Comparison of ENCODE assay signal across 11 mouse cellular contexts in the genomic region with DNA sequence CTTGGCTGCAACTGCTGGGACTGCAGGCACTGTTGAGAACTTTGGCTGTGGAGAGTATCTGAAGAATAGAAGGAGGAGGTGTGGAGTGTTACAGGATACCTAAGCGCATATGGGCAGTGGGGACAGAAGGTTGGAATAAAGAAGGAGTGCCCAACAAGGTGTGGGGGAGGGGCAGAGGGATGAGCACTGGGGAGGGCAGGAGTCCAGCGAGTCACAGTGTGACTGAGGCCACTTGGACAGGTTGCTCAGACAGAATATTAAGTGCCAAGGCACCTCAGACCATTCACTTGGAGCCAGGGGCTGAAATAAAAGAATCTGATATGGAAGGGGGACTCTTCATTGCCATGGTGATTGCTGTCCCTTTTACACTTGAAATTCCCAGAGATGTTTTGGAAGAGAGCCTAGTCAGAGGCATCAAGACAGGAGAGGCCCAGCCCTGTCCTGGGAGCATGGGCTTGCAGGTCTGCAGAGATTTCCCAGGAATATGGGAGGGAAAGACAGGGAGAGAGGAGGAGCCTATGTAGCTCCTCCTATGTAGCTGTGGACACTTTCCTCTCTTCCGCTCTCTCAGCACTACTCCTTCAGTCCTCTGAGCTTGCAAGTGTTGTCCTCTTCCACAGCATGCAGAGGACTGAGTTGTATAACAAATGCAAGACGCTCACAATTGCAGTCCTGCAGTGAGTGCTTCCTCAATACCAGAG.
DNase-seq lines count a peak whose midpoint lies in the region; ATAC-seq and TF ChIP-seq lines count a peak whose summit lies in the region.
"Had no signal": no experiment of that assay in that cellular context is flagged by ENCODE, and none has a peak within 500 bp of the region (broad histone marks: within the 10 kb centered on the region; RNA-seq: fewer than 3 reads in every experiment).

No protein-coding gene starts in this region.

- no peaks in the 10 kb centered on the region for H3K27me3 ChIP-seq in kidney, embryonic 15.5 days
- no peaks in the 10 kb centered on the region for H3K27me3 ChIP-seq in kidney, adult 2 months (replicated peaks; ENCODE audit: control insufficient read depth, insufficient read depth, low read length)
- no peaks in the 10 kb centered on the region for H3K27me3 ChIP-seq in forebrain, embryonic 16.5 days (replicated peaks; ENCODE audit: control insufficient read depth, insufficient read depth, low read length)
- no peaks in the 10 kb centered on the region for H3K27me3 ChIP-seq in hindbrain, embryonic 16.5 days (replicated peaks; ENCODE audit: control insufficient read depth, insufficient read depth, low read length)
- no peaks in the 10 kb centered on the region for H3K27me3 ChIP-seq in midbrain, postnatal 0 days (ENCODE audit: insufficient read depth, low read length)
- H3K27me3 ChIP-seq in embryonic facial prominence, embryonic 10.5 days (replicated peaks; ENCODE audit: low read depth, poor library complexity, severe bottlenecking): no peaks in the 10 kb centered on the region
- H3K27me3 ChIP-seq: embryonic facial prominence, embryonic 15.5 days; stomach, embryonic 15.5 days had no signal

- TF ChIP-seq POLR2A in kidney, adult 2 months (IDR thresholded peaks at IDR 0.05; ENCODE audit: low read depth, low read length): no peak

- no peaks in the 10 kb centered on the region for H3K9me3 ChIP-seq in kidney, embryonic 15.5 days (replicated peaks)
- no peaks in the 10 kb centered on the region for H3K9me3 ChIP-seq in forebrain, embryonic 16.5 days (ENCODE audit: control insufficient read depth, low read length)
- no peaks in the 10 kb centered on the region for H3K9me3 ChIP-seq in hindbrain, embryonic 16.5 days (ENCODE audit: control insufficient read depth, low read length)
- no peaks in the 10 kb centered on the region for H3K9me3 ChIP-seq in midbrain, postnatal 0 days (ENCODE audit: low read length)
- no peaks in the 10 kb centered on the region for H3K9me3 ChIP-seq in embryonic facial prominence, embryonic 10.5 days
- H3K9me3 ChIP-seq: embryonic facial prominence, embryonic 15.5 days; stomach, embryonic 15.5 days had no signal

- no peak for TF ChIP-seq CTCF in kidney, adult 2 months (conservative IDR thresholded peaks at IDR 0.05; ENCODE audit: insufficient read depth, insufficient read length, low read depth, low read length)
- TF ChIP-seq CTCF in midbrain, postnatal 0 days (IDR thresholded peaks at IDR 0.05): no peak

- no peak overlapping the region for H3K4me2 ChIP-seq in kidney, embryonic 15.5 days
- H3K4me2 ChIP-seq in forebrain, embryonic 16.5 days (ENCODE audit: low read length): no peak overlapping the region
- H3K4me2 ChIP-seq in hindbrain, embryonic 16.5 days (ENCODE audit: low read length): no peak overlapping the region
- no peak overlapping the region for H3K4me2 ChIP-seq in midbrain, postnatal 0 days (ENCODE audit: low read depth, low read length, poor library complexity, severe bottlenecking)
- H3K4me2 ChIP-seq: embryonic facial prominence, embryonic 15.5 days; stomach, embryonic 15.5 days had no signal

- H3K9ac ChIP-seq in kidney, embryonic 15.5 days: no peak overlapping the region
- H3K9ac ChIP-seq in forebrain, embryonic 16.5 days (replicated peaks; ENCODE audit: low read depth, low read length): no peak overlapping the region
- no peak overlapping the region for H3K9ac ChIP-seq in hindbrain, embryonic 16.5 days (ENCODE audit: low read depth, low read length)
- H3K9ac ChIP-seq in midbrain, postnatal 0 days (replicated peaks; ENCODE audit: low read length, poor library complexity, severe bottlenecking): no peak overlapping the region
- H3K9ac ChIP-seq: embryonic facial prominence, embryonic 15.5 days; stomach, embryonic 15.5 days had no signal

- 72% methylated on average over 4 of the region's 4 CpGs for WGBS in kidney, embryonic 15.5 days
- 71% methylated on average over 4 of the region's 4 CpGs for WGBS in kidney, adult 2 months
- WGBS in forebrain, embryonic 16.5 days: 55% methylated on average over 4 of the region's 4 CpGs
- 56% methylated on average over 4 of the region's 4 CpGs for WGBS in hindbrain, embryonic 16.5 days
- 62% methylated on average over 4 of the region's 4 CpGs for WGBS in midbrain, postnatal 0 days
- WGBS in embryonic facial prominence, embryonic 10.5 days: 76% methylated on average over 4 of the region's 4 CpGs

- H3K4me1 ChIP-seq in kidney, embryonic 15.5 days: peaks cover 8% of the 10 kb centered on the region
- H3K4me1 ChIP-seq in kidney, adult 2 months (ENCODE audit: control insufficient read depth, insufficient read depth, low read length): no peaks in the 10 kb centered on the region
- peaks cover 26% of the 10 kb centered on the region for H3K4me1 ChIP-seq in forebrain, embryonic 16.5 days (replicated peaks; ENCODE audit: control insufficient read depth, insufficient read depth, low read length)
- peaks cover 19% of the 10 kb centered on the region for H3K4me1 ChIP-seq in hindbrain, embryonic 16.5 days (ENCODE audit: control insufficient read depth, insufficient read depth, low read depth, low read length)
- H3K4me1 ChIP-seq in midbrain, postnatal 0 days (ENCODE audit: insufficient read depth, low read length): peaks cover 5% of the 10 kb centered on the region; the same call in 1 of the 2 replicates
- peaks cover 43% of the 10 kb centered on the region for H3K4me1 ChIP-seq in embryonic facial prominence, embryonic 10.5 days
- H3K4me1 ChIP-seq: stomach, embryonic 15.5 days had no signal

- ATAC-seq in kidney, embryonic 15.5 days (replicated peaks; ENCODE audit: low FRiP score): 0 out of 2 replicates have a peak, but pooled peaks have one; percentile 20
- ATAC-seq in forebrain, embryonic 16.5 days: peak; percentile 18; the same call in 1 of the 2 replicates
- ATAC-seq in hindbrain, embryonic 16.5 days: peak; percentile 60
- ATAC-seq in midbrain, postnatal 0 days (ENCODE audit: low FRiP score): 0 out of 2 replicates have a peak, but pooled peaks have one; percentile 51

- H3K4me3 ChIP-seq in kidney, embryonic 15.5 days (replicated peaks): no peak overlapping the region
- no peak overlapping the region for H3K4me3 ChIP-seq in kidney, adult 2 months (ENCODE audit: insufficient read depth, low read depth, low read length)
- no peak overlapping the region for H3K4me3 ChIP-seq in forebrain, embryonic 16.5 days (replicated peaks; ENCODE audit: low read length)
- H3K4me3 ChIP-seq in hindbrain, embryonic 16.5 days (ENCODE audit: low read length): no peak overlapping the region
- H3K4me3 ChIP-seq in midbrain, postnatal 0 days (ENCODE audit: low read depth, low read length): no peak overlapping the region
- H3K4me3 ChIP-seq in embryonic facial prominence, embryonic 10.5 days: no peak overlapping the region
- H3K4me3 ChIP-seq: embryonic facial prominence, embryonic 15.5 days; heart, adult 2 months; stomach, embryonic 15.5 days had no signal

- DNase-seq in kidney, adult 2 months: no peak
- no peak for DNase-seq in midbrain, postnatal 0 days (ENCODE audit: low spot score)
- no peak for DNase-seq in embryonic facial prominence, embryonic 10.5 days (ENCODE audit: low spot score)
- DNase-seq in urinary bladder, postnatal 25 days (ENCODE audit: low spot score): no peak
- DNase-seq: heart, adult 2 months; liver had no signal

- H3K27ac ChIP-seq in kidney, embryonic 15.5 days: no peak overlapping the region
- H3K27ac ChIP-seq in kidney, adult 2 months (ENCODE audit: insufficient read depth, low read depth, low read length): no peak overlapping the region
- no peak overlapping the region for H3K27ac ChIP-seq in forebrain, embryonic 16.5 days (ENCODE audit: low read length)
- no peak overlapping the region for H3K27ac ChIP-seq in hindbrain, embryonic 16.5 days (ENCODE audit: low read depth, low read length)
- no peak overlapping the region for H3K27ac ChIP-seq in midbrain, postnatal 0 days (ENCODE audit: low read depth, low read length)
- H3K27ac ChIP-seq in embryonic facial prominence, embryonic 10.5 days (replicated peaks): no peak overlapping the region
- H3K27ac ChIP-seq: embryonic facial prominence, embryonic 15.5 days; heart, adult 2 months; stomach, embryonic 15.5 days had no signal

- no peaks in the 10 kb centered on the region for H3K36me3 ChIP-seq in kidney, embryonic 15.5 days
- no peaks in the 10 kb centered on the region for H3K36me3 ChIP-seq in kidney, adult 2 months (ENCODE audit: control insufficient read depth, insufficient read depth, low read length)
- no peaks in the 10 kb centered on the region for H3K36me3 ChIP-seq in forebrain, embryonic 16.5 days (ENCODE audit: control insufficient read depth, insufficient read depth)
- H3K36me3 ChIP-seq in hindbrain, embryonic 16.5 days (ENCODE audit: control insufficient read depth, insufficient read depth, low read length): no peaks in the 10 kb centered on the region
- no peaks in the 10 kb centered on the region for H3K36me3 ChIP-seq in midbrain, postnatal 0 days (ENCODE audit: insufficient read depth, low read length)
- no peaks in the 10 kb centered on the region for H3K36me3 ChIP-seq in embryonic facial prominence, embryonic 10.5 days (replicated peaks)
- H3K36me3 ChIP-seq: embryonic facial prominence, embryonic 15.5 days; stomach, embryonic 15.5 days had no signal
